Mouse (Mus musculus): Measurements from ENCODE around the gene Tymp. TPM values are rescaled to one million over a fixed set of nuclear protein-coding genes. Genes with fewer than 3 reads are reported as not detected.

Tymp gene
- polyA plus RNA-seq, 1 experiment, result 3.4 TPM

DNA sequence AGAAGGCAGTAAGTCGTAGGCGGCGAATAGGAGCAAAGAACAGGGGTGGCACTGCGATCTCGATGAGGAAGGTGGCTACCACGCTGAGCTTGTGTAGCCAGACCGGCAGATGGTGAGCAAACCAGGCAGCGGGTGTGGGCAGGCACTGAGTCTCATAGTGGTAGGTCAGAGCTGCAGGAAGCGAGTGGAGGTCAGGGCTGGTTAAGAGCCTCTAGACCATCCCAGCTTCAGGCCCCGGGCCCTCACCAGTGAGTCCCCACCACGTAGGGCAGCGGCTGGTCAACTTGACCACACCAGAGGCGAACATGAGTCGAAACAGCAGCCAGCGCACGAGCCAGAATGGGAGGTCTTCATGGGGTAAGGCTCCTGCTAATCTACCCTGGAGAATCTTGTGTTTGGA is 23.0 kb downstream of the Tymp start:
- Histone ChIP-seq H3K27me3 (ENCODE audit: control insufficient read depth, insufficient read depth, insufficient read length) (no peaks in the 10 kb centered on the region), H3K4me3 (ENCODE audit: insufficient read depth, poor library complexity, severe bottlenecking) (peak overlapping the region; percentile 94), H3K36me3 (ENCODE audit: control insufficient read depth, insufficient read depth) (peaks cover 65% of the 10 kb centered on the region), H3K79me3 (ENCODE audit: low read depth) (peaks cover 42% of the 10 kb centered on the region), H3K79me2 (ENCODE audit: control insufficient read depth, insufficient read depth) (peaks cover 63% of the 10 kb centered on the region), H3ac (ENCODE audit: control insufficient read depth, insufficient read length, low read depth) (peak overlapping the region; percentile 44)
- TF ChIP-seq CEBPB (IDR thresholded peaks at IDR 0.05; ENCODE audit: low read depth) (no peak), MAX (IDR thresholded peaks at IDR 0.05) (no peak), USF1 (IDR thresholded peaks at IDR 0.05; ENCODE audit: low read depth) (no peak), MYOD1 (IDR thresholded peaks at IDR 0.05; ENCODE audit: control insufficient read depth, insufficient read length, low read depth) (no peak), FOSL1 (IDR thresholded peaks at IDR 0.05; ENCODE audit: insufficient read depth, low read length, poor library complexity, severe bottlenecking) (no peak), MYOG (IDR thresholded peaks at IDR 0.05; ENCODE audit: control insufficient read depth, extremely low read depth, insufficient read length) (no peak), CTCF (IDR thresholded peaks at IDR 0.05; ENCODE audit: control insufficient read depth, insufficient read depth, insufficient read length) (no peak)

DNA sequence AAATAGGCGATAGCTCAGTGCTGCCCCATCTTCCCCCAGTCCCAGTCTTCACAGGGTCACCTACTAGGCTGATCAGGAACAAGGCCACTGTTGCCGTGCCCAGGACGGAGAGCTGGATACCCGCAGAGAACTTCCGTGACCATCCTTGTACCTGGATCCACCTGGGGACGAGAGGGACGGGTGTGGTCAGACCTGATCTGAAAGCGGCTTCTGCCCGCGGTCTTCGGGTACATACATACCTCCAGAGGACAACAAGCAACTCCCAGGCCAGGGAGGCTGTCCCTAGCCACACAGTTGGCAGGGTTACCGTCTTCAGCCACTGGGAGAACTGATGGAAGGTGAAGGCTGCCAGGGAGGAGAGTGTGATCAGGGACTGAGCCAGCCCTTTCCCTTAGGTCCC is 24.0 kb downstream of the Tymp start:
- no peak overlapping the region for H3K4me3 ChIP-seq (ENCODE audit: insufficient read depth, poor library complexity, severe bottlenecking)
- H3K36me3 ChIP-seq (ENCODE audit: control insufficient read depth, insufficient read depth), result peaks cover 54% of the 10 kb centered on the region
- H3ac ChIP-seq (ENCODE audit: control insufficient read depth, insufficient read length, low read depth), result no peak overlapping the region

DNA sequence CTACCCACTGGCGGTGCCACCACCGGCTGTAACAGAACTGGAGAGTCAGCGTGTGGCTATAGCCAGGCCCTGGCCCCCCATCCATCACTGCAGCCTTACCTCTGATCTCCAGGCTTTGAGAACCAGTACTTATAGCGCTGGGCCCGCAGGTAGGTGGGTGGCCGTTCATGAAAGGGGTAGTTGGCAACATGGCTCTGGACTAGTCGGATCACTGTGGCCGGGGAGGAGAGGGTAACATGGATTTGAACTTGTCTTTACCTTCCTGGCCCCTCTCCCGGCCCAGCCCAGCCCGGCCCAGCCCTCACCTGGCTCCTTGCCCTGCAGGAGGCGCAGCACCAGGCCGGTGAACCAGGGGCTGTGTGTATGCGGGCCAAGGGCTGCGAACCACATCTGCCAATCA is 24.8 kb downstream of the Tymp start:
- H3K79me3 ChIP-seq (ENCODE audit: low read depth), result peaks cover 24% of the 10 kb centered on the region
- peaks cover 52% of the 10 kb centered on the region for H3K36me3 ChIP-seq (ENCODE audit: control insufficient read depth, insufficient read depth)
- no peak overlapping the region for H3K4me3 ChIP-seq (ENCODE audit: insufficient read depth, poor library complexity, severe bottlenecking)
- no peaks in the 10 kb centered on the region for H3K27me3 ChIP-seq (ENCODE audit: control insufficient read depth, insufficient read depth, insufficient read length)
- H3K79me2 ChIP-seq (ENCODE audit: control insufficient read depth, insufficient read depth), result peaks cover 46% of the 10 kb centered on the region
- H3ac ChIP-seq (ENCODE audit: control insufficient read depth, insufficient read length, low read depth), result no peak overlapping the region
- TF ChIP-seq MYOG (IDR thresholded peaks at IDR 0.05; ENCODE audit: control insufficient read depth, extremely low read depth, insufficient read length) (no peak), CEBPB (IDR thresholded peaks at IDR 0.05; ENCODE audit: low read depth) (no peak), CTCF (IDR thresholded peaks at IDR 0.05; ENCODE audit: control insufficient read depth, insufficient read depth, insufficient read length) (no peak), MYOD1 (IDR thresholded peaks at IDR 0.05; ENCODE audit: control insufficient read depth, insufficient read length, low read depth) (no peak), USF1 (IDR thresholded peaks at IDR 0.05; ENCODE audit: low read depth) (no peak), FOSL1 (IDR thresholded peaks at IDR 0.05; ENCODE audit: insufficient read depth, low read length, poor library complexity, severe bottlenecking) (no peak), MAX (IDR thresholded peaks at IDR 0.05) (no peak)

More for the DNA sequence above, 24.0 kb downstream of the Tymp start:
- Histone ChIP-seq H3K79me2 (ENCODE audit: control insufficient read depth, insufficient read depth) (peaks cover 53% of the 10 kb centered on the region), H3K27me3 (ENCODE audit: control insufficient read depth, insufficient read depth, insufficient read length) (no peaks in the 10 kb centered on the region), H3K79me3 (ENCODE audit: low read depth) (peaks cover 31% of the 10 kb centered on the region)
- TF ChIP-seq FOSL1 (IDR thresholded peaks at IDR 0.05; ENCODE audit: insufficient read depth, low read length, poor library complexity, severe bottlenecking), result no peak
- TF ChIP-seq CTCF (IDR thresholded peaks at IDR 0.05; ENCODE audit: control insufficient read depth, insufficient read depth, insufficient read length), result no peak
- TF ChIP-seq MYOG (IDR thresholded peaks at IDR 0.05; ENCODE audit: control insufficient read depth, extremely low read depth, insufficient read length), result no peak
- no peak for TF ChIP-seq MAX (IDR thresholded peaks at IDR 0.05)
- no peak for TF ChIP-seq MYOD1 (IDR thresholded peaks at IDR 0.05; ENCODE audit: control insufficient read depth, insufficient read length, low read depth)
- no peak for TF ChIP-seq USF1 (IDR thresholded peaks at IDR 0.05; ENCODE audit: low read depth)
- TF ChIP-seq CEBPB (IDR thresholded peaks at IDR 0.05; ENCODE audit: low read depth), result no peak

DNA sequence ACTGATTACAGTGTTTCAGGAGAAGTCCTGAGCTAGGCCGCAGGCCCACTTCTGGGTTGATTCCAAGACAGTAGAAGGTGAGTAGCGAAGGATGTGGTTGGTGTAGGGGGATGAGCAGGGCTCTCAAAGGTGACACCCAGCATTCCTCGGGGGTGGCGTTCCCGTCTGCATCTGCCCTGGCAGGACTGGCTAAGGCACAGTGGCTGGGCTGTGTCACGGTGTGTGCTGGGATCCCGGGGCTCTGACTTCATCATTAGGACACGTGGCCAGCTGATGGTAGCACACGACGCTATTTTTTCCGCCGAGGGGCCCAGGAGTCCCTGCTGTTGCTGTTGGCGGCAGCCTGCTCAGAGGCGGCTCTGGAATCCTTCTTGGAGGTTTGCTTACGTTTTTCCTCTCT is 25.5 kb downstream of the Tymp start:
- no peaks in the 10 kb centered on the region for H3K27me3 ChIP-seq (ENCODE audit: control insufficient read depth, insufficient read depth, insufficient read length)
- H3K79me2 ChIP-seq (ENCODE audit: control insufficient read depth, insufficient read depth), result peaks cover 38% of the 10 kb centered on the region
- no peak overlapping the region for H3ac ChIP-seq (ENCODE audit: control insufficient read depth, insufficient read length, low read depth)
- H3K4me3 ChIP-seq (ENCODE audit: insufficient read depth, poor library complexity, severe bottlenecking), result no peak overlapping the region
- peaks cover 19% of the 10 kb centered on the region for H3K79me3 ChIP-seq (ENCODE audit: low read depth)
- peaks cover 52% of the 10 kb centered on the region for H3K36me3 ChIP-seq (ENCODE audit: control insufficient read depth, insufficient read depth)
- no peak for TF ChIP-seq FOSL1 (IDR thresholded peaks at IDR 0.05; ENCODE audit: insufficient read depth, low read length, poor library complexity, severe bottlenecking)
- TF ChIP-seq MYOD1 (IDR thresholded peaks at IDR 0.05; ENCODE audit: control insufficient read depth, insufficient read length, low read depth), result no peak
- TF ChIP-seq CTCF (IDR thresholded peaks at IDR 0.05; ENCODE audit: control insufficient read depth, insufficient read depth, insufficient read length), result no peak
- TF ChIP-seq MYOG (IDR thresholded peaks at IDR 0.05; ENCODE audit: control insufficient read depth, extremely low read depth, insufficient read length), result no peak
- no peak for TF ChIP-seq MAX (IDR thresholded peaks at IDR 0.05)
- no peak for TF ChIP-seq CEBPB (IDR thresholded peaks at IDR 0.05; ENCODE audit: low read depth)
- TF ChIP-seq USF1 (IDR thresholded peaks at IDR 0.05; ENCODE audit: low read depth), result no peak

DNA sequence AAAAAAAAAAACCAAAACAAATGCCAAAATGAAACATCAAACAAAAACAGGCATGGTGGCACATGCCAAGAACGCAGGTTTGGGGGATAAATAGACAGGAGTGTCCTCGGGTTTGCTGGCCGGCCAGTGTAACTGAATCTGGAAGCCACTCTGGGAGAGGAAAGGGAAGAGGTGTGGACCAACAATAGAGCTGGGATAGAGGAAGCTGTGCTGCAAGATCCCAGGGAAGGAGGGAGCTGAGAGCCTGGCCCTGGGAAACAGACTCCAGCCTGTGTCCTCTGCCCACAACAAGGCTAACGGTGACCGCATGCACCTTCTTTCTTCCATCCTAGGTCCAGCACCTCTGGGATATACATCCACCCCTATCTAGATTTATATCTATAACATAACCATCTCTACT is 26.4 kb downstream of the Tymp start:
- H3K27me3 ChIP-seq (ENCODE audit: control insufficient read depth, insufficient read depth, insufficient read length), result no peaks in the 10 kb centered on the region
- H3K4me3 ChIP-seq (ENCODE audit: insufficient read depth, poor library complexity, severe bottlenecking), result no peak overlapping the region
- peaks cover 30% of the 10 kb centered on the region for H3K79me2 ChIP-seq (ENCODE audit: control insufficient read depth, insufficient read depth)
- H3ac ChIP-seq (ENCODE audit: control insufficient read depth, insufficient read length, low read depth), result no peak overlapping the region
- no peak for TF ChIP-seq CTCF (IDR thresholded peaks at IDR 0.05; ENCODE audit: control insufficient read depth, insufficient read depth, insufficient read length)
- no peak for TF ChIP-seq MYOG (IDR thresholded peaks at IDR 0.05; ENCODE audit: control insufficient read depth, extremely low read depth, insufficient read length)
- TF ChIP-seq USF1 (IDR thresholded peaks at IDR 0.05; ENCODE audit: low read depth), result no peak
- no peak for TF ChIP-seq FOSL1 (IDR thresholded peaks at IDR 0.05; ENCODE audit: insufficient read depth, low read length, poor library complexity, severe bottlenecking)
- no peak for TF ChIP-seq MAX (IDR thresholded peaks at IDR 0.05)
- no peak for TF ChIP-seq MYOD1 (IDR thresholded peaks at IDR 0.05; ENCODE audit: control insufficient read depth, insufficient read length, low read depth)
- TF ChIP-seq CEBPB (IDR thresholded peaks at IDR 0.05; ENCODE audit: low read depth), result no peak
- H3K36me3 ChIP-seq (ENCODE audit: control insufficient read depth, insufficient read depth), result peaks cover 52% of the 10 kb centered on the region
- peaks cover 15% of the 10 kb centered on the region for H3K79me3 ChIP-seq (ENCODE audit: low read depth)

DNA sequence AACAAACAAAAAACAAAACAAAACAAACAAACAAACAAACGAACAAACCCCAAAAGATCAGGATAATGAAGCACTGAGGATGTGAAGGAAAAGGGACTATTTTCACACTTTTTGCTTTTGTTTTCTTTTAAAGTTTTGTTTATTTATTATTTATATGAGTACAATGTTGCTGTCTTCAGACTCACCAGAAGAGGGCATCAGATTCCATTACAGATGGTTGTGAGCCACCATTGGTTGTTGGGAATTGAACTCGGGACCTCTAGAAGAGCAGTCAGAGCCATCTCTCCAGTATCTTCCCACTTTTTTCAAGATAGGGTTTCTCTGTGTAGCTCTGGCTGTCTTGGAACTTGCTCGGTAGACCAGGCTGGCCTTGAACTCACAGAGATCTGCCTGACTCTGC is 33.5 kb downstream of the Tymp start:
- H3K27me3 ChIP-seq (ENCODE audit: control insufficient read depth, insufficient read depth, insufficient read length), result no peaks in the 10 kb centered on the region
- no peaks in the 10 kb centered on the region for H3K79me3 ChIP-seq (ENCODE audit: low read depth)
- no peak overlapping the region for H3ac ChIP-seq (ENCODE audit: control insufficient read depth, insufficient read length, low read depth)
- TF ChIP-seq MYOD1 (IDR thresholded peaks at IDR 0.05; ENCODE audit: control insufficient read depth, insufficient read length, low read depth), result no peak
- TF ChIP-seq CEBPB (IDR thresholded peaks at IDR 0.05; ENCODE audit: low read depth), result no peak
- TF ChIP-seq MYOG (IDR thresholded peaks at IDR 0.05; ENCODE audit: control insufficient read depth, extremely low read depth, insufficient read length), result no peak
- TF ChIP-seq USF1 (IDR thresholded peaks at IDR 0.05; ENCODE audit: low read depth), result no peak
- no peak for TF ChIP-seq CTCF (IDR thresholded peaks at IDR 0.05; ENCODE audit: control insufficient read depth, insufficient read depth, insufficient read length)
- no peak for TF ChIP-seq MAX (IDR thresholded peaks at IDR 0.05)
- TF ChIP-seq FOSL1 (IDR thresholded peaks at IDR 0.05; ENCODE audit: insufficient read depth, low read length, poor library complexity, severe bottlenecking), result no peak
- no peaks in the 10 kb centered on the region for H3K36me3 ChIP-seq (ENCODE audit: control insufficient read depth, insufficient read depth)
- H3K79me2 ChIP-seq (ENCODE audit: control insufficient read depth, insufficient read depth), result no peaks in the 10 kb centered on the region
- no peak overlapping the region for H3K4me3 ChIP-seq (ENCODE audit: insufficient read depth, poor library complexity, severe bottlenecking)

All from C2C12 (cell line).